Mouse (Mus musculus) hindlimb bud, embryonic 11.5 days (tissue): ENCODE measurements around the gene Lgsn.

Source experiments
- DNase-seq: peaks from one replicate; pipeline ENCODE4 v3.0.0-alpha.2; 2012; ENCODE audit warnings: low read depth, low spot score; ENCODE audit errors: extremely low spot score

Gene Lgsn

DNA sequence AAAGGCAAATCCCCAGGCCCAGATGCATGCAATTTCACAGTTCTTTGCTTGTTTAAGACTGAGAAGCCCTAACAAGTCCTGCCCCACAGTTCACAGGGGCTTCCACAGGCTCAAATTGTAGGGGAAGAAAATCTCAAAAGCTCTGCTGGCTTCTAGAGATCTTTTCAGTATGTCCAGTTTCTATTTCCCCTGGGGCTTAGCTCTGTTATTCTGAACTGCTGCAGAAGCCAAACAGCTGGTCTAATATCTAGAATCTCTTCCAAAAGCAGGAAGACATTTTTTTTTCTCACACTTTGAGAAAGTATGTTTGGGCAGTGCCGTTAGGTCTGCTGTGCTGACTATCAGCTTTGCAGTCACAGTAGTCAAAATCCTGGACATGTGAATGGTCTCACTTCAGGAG is 38.6 kb downstream of the Lgsn start:
- DNase-seq = no peak

- DNase-seq = no peak
These were observed 44.5 kb downstream of the Lgsn start for GRCm38 (mm10) chr1:31220599-31221250.

DNA sequence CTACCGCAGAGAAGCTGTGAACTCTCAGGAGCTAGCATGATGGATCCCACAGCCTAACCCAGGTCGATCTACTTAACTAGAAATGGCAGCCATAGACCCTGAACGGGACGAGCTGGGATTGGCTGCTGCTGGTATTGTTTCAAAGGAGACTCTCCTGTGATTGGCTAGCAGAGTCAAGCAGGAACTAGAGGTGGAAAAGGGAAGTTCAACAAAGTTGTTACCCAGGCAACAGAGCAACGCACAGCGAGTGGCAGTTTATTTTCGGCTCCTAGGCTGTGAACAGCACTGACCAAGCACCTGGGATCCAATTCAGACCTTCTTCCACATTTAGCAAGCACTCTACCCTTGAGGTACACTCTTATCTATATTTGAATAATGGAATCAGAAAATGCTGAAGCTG is 46.4 kb downstream of the Lgsn start, which contains the start of the genes 4931428L18Rik and Pih1d3:
Gene 4931428L18Rik (minus strand): TSS at position 121 of the 400 bp plus-strand sequence.
Gene Pih1d3 (plus strand): TSS at position 275 of the 400 bp plus-strand sequence.
- no peak for DNase-seq

GRCm38 (mm10) chr1:31233319-31234036 is 57.3 kb downstream of the Lgsn start:
- DNase-seq = no peak
